Mouse (Mus musculus) left cerebral cortex, postnatal 4 days (tissue): Measurements from ENCODE around the gene Gm13697. TPM values are rescaled to one million over a fixed set of nuclear protein-coding genes. Genes with fewer than 3 reads are reported as not detected.

Experiments used
- DNase-seq: peaks from one replicate; pipeline ENCODE4 v3.0.0-alpha.2; 2022
- intact Hi-C: fragments of 180-260 bp; cut with DNase I; formaldehyde crosslinking; loops from one replicate; pipeline ENCODE4 v1.15.1; 2025
- total RNA-seq, 2 experiments: library from RNA; stranded (reverse); gene quantifications; 2 replicates each; pipeline ENCODE4 v1.2.3; 2021

The Gm13697 gene
- total RNA-seq, 2 experiments from 2014 or later = 2.0 to 2.3 TPM

DNA sequence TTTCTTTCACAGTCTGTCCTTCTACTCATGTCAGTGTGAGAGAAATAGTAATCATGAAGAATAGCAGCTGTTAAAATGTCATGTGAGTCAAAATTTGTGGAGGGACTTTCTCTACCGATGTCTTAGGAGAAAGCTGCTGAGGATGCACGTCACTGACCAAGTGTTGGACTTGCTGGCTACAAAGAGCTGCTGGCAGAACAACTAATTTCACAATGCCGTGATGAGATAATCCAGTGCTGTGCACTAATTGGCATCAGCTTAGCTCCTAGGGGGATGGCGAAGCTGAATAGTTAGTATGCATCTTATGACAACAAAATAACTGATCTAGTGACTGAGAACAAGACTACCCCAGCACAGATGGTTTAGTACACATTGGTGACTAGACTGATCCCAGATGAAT is 40.7 kb downstream of the Gm13697 start:
- intact Hi-C loops = loop anchor here (5.0 kb wide), 1 partner anchor 293 kb away; no protein-coding TSS in a partner anchor

GRCm38 (mm10) chr2:84032505-84032904 is 48.0 kb downstream of the Gm13697 start:
- DNase-seq = no peak
- intact Hi-C loops = no loop called here

More for the DNA sequence above, 40.7 kb downstream of the Gm13697 start:
- DNase-seq = no peak

GRCm38 (mm10) chr2:84035997-84036396 is 51.5 kb downstream of the Gm13697 start:
- no peak for DNase-seq
- intact Hi-C loops = loop anchor here (2.0 kb wide), 1 partner anchor 393 kb away; no protein-coding TSS in a partner anchor

Other genes starting within 250 kb of the Gm13697 start
- 100 to 1,000 TPM; 133 to 144 TPM for gene Fam171b, start 172.1 kb upstream of the Gm13697 start, total RNA-seq
- under 1 TPM in 1 of 2 experiments, not detected in 1; 0.28 TPM for gene Zswim2, start 43.5 kb upstream of the Gm13697 start, total RNA-seq
- 1 to 10 TPM; 2.0 to 2.3 TPM for gene Gm13698, start 29.1 kb upstream of the Gm13697 start, total RNA-seq
- 1 to 10 TPM; 2.0 to 2.3 TPM for gene Gm13693, start 23.2 kb upstream of the Gm13697 start, total RNA-seq
- gene Gm13695, start 17.4 kb upstream of the Gm13697 start, total RNA-seq = not detected
- 1 to 10 TPM; 2.0 to 2.3 TPM for gene Gm13696, start 11.6 kb upstream of the Gm13697 start, total RNA-seq
- gene Gm13694, start 5.8 kb upstream of the Gm13697 start, total RNA-seq = 1 to 10 TPM; 2.0 to 2.3 TPM
- gene Gm13691, start 5.8 kb downstream of the Gm13697 start, total RNA-seq = 1 to 10 TPM; 2.0 to 2.3 TPM